8 mouse cellular contexts compared by ENCODE assay signal in the genomic region with DNA sequence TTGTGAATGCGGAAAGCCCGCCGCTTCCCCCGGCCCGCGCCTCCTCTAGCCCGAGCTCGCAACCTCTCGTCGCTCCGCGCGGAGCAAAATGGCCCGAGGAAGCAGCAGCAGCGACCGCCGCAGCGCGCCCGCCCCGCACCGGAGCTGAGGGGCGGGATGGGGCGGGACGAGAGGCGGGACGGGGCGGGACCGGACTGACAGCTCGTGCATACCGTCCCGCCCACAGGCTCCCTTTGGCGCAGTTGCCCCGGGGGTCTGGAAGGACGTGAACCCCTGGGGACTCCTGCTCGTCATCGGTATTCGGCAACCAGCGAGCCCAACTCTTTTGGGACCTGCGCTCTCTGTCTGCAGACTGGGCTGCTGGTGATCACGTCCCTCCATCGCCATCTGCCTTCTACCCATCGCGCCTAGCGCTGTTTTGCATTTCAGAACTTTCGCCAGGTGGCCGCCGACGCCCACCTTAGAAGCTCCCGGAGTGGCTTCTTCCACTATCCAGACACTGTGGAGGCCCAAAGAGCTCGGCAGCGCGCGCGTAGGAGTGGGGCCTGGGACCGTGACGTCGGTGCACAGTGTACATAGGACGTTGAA. TPM values are rescaled to one million over a fixed set of nuclear protein-coding genes. Genes with fewer than 3 reads are reported as not detected.
DNase-seq lines count a peak whose midpoint lies in the region; ATAC-seq lines count a peak whose summit lies in the region.

Gene Fnbp1, minus strand, starts transcription at position 142 of the 588 bp plus-strand sequence.

- under 1% methylated on average over 59 of the region's 59 CpGs for WGBS in intestine, embryonic 15.5 days
- WGBS in midbrain, embryonic 10.5 days = under 1% methylated on average over 59 of the region's 59 CpGs

- no peaks in the 10 kb centered on the region for H3K36me3 ChIP-seq in intestine, embryonic 15.5 days
- peaks cover 16% of the 10 kb centered on the region for H3K36me3 ChIP-seq in midbrain, embryonic 10.5 days

- peak within 1 kb of the TSS; percentile 88 for H3K4me3 ChIP-seq in intestine, embryonic 15.5 days (replicated peaks)
- peak within 1 kb of the TSS; percentile 90 for H3K4me3 ChIP-seq in midbrain, embryonic 10.5 days

- H3K27ac ChIP-seq in intestine, embryonic 15.5 days = peak within 1 kb of the TSS; percentile 85
- H3K27ac ChIP-seq in midbrain, embryonic 10.5 days (replicated peaks) = peak within 1 kb of the TSS; percentile 88

- no peaks in the 10 kb centered on the region for H3K9me3 ChIP-seq in intestine, embryonic 15.5 days
- no peaks in the 10 kb centered on the region for H3K9me3 ChIP-seq in midbrain, embryonic 10.5 days (replicated peaks)

- H3K4me2 ChIP-seq in intestine, embryonic 15.5 days (replicated peaks) = peak within 1 kb of the TSS; percentile 84

- intact Hi-C loops in gastrocnemius, postnatal 36 days (cut with DNase I) = loop anchor here (5.0 kb wide), 1 partner anchor 120 kb away; no protein-coding TSS in a partner anchor
- intact Hi-C loops in left cerebral cortex, postnatal 36 days (cut with DNase I) = loop anchor here (1.0 kb wide), 1 partner anchor 76 kb away; no protein-coding TSS in a partner anchor

- no peaks in the 10 kb centered on the region for H3K27me3 ChIP-seq in intestine, embryonic 15.5 days (replicated peaks)
- H3K27me3 ChIP-seq in midbrain, embryonic 10.5 days (ENCODE audit: low read depth, poor library complexity, severe bottlenecking) = peaks cover 41% of the 10 kb centered on the region

- ATAC-seq in intestine, embryonic 15.5 days = peak; percentile 97

- DNase-seq in adrenal gland, adult 8-10 months = peak; percentile 76
- DNase-seq in embryo, embryonic 11.5 days (ENCODE audit: low read depth, low spot score) = peak; percentile 78
- DNase-seq in gastrocnemius, postnatal 36 days = peak; percentile 81 to 82
- peak; percentile 85 to 91 for DNase-seq in left cerebral cortex, postnatal 36 days (ENCODE audit: low spot score in 2 of 2)
- peak; percentile 84 for DNase-seq in midbrain, embryonic 10.5 days (ENCODE audit: low spot score)
- DNase-seq in right cerebral cortex, postnatal 36 days (ENCODE audit: low spot score in 2 of 2) = peak; percentile 79 to 88
- DNase-seq in yolk sac, embryonic 10.5 days (ENCODE audit: low spot score) = peak; percentile 90

- peak within 1 kb of the TSS; percentile 95 for H3K9ac ChIP-seq in intestine, embryonic 15.5 days

- H3K4me1 ChIP-seq in intestine, embryonic 15.5 days (replicated peaks) = peaks cover 23% of the 10 kb centered on the region
- peaks cover 21% of the 10 kb centered on the region for H3K4me1 ChIP-seq in midbrain, embryonic 10.5 days

RNA-seq across cellular contexts. Expression of gene Fnbp1, which starts in this region (rescaled TPM):
- 10 to 100 TPM; 45.9 to 89.0 (median 70.6) TPM for total RNA-seq in adrenal gland, adult 8-10 months (2022)
- total RNA-seq in gastrocnemius, postnatal 36 days (2021) = 10 to 100 TPM; 10.6 to 10.7 TPM
- 22.7 and 27.3 TPM in 2 replicates for polyA plus RNA-seq in intestine, embryonic 15.5 days (2015; fragmentation: Nextera tagmentation; extraction: Ambion mirVana)
- total RNA-seq in left cerebral cortex, postnatal 36 days (2021) = 10 to 100 TPM; 86.5 to 94.8 TPM
- 11.8 and 14.3 TPM in 2 replicates for polyA plus RNA-seq in midbrain, embryonic 10.5 days (2016; fragmentation: Nextera tagmentation; extraction: Ambion mirVana)

Comparison
In these comparisons a context has a peak if more than half of its experiments do, and no peak if none do; other contexts are left out.
1. Peak in every context shown above with its lines: DNase-seq, ATAC-seq, H3K4me3 ChIP-seq and H3K27ac ChIP-seq.
2. RNA of gene Fnbp1 (total RNA-seq): 86.5 to 94.8 TPM in left cerebral cortex, postnatal 36 days and 45.9 to 89.0 TPM in adrenal gland, adult 8-10 months; 10.6 to 10.7 TPM in gastrocnemius, postnatal 36 days; every median in the first group is over 4 times any median in the second.